In genomic region chr4:138361370-138361821, GRCm38 (mm10) we compare ENCODE assay signal across 12 mouse cellular contexts. TPM values are rescaled to one million over a fixed set of nuclear protein-coding genes. Genes with fewer than 3 reads are reported as not detected.
A peak's percentile ranks its signal among the peaks of the same experiment; 100 is the strongest.
DNase-seq lines count a peak whose midpoint lies in the region; ATAC-seq and TF ChIP-seq lines count a peak whose summit lies in the region.
"Had no signal": no experiment of that assay in that cellular context is flagged by ENCODE, and none has a peak within 500 bp of the region (broad histone marks: within the 10 kb centered on the region; RNA-seq: fewer than 3 reads in every experiment).

No protein-coding gene starts in this region.

- no peaks in the 10 kb centered on the region for H3K36me3 ChIP-seq in heart, embryonic 14.5 days (ENCODE audit: control insufficient read depth, insufficient read depth, low read length)
- no peaks in the 10 kb centered on the region for H3K36me3 ChIP-seq in forebrain, embryonic 14.5 days (ENCODE audit: control insufficient read depth, insufficient read depth, low read length)
- H3K36me3 ChIP-seq in midbrain, embryonic 16.5 days (ENCODE audit: control insufficient read depth, insufficient read depth, low read length), result no peaks in the 10 kb centered on the region

- H3K4me2 ChIP-seq in heart, embryonic 14.5 days (ENCODE audit: low read length), result no peak overlapping the region
- H3K4me2 ChIP-seq in forebrain, embryonic 14.5 days (ENCODE audit: low read length), result peak overlapping the region; percentile 32
- peak overlapping the region; percentile 37 for H3K4me2 ChIP-seq in midbrain, embryonic 16.5 days (ENCODE audit: low read length)

- H3K4me1 ChIP-seq in heart, embryonic 14.5 days (ENCODE audit: control insufficient read depth in 2 of 2, insufficient read depth in 2 of 2, low read length in 2 of 2), result no peaks in the 10 kb centered on the region; a peak in 1 of 4 replicates
- no peaks in the 10 kb centered on the region for H3K4me1 ChIP-seq in forebrain, embryonic 14.5 days (ENCODE audit: control insufficient read depth, insufficient read depth, low read length)
- peaks cover 6% of the 10 kb centered on the region; the same call in 1 of the 2 replicates for H3K4me1 ChIP-seq in midbrain, embryonic 16.5 days (ENCODE audit: control insufficient read depth, insufficient read depth, low read length)

- 0 out of 2 replicates have a peak overlapping the region, but pooled peaks have one; percentile 11 for H3K9ac ChIP-seq in heart, embryonic 14.5 days (ENCODE audit: low read length)
- peak overlapping the region; percentile 49 for H3K9ac ChIP-seq in forebrain, embryonic 14.5 days (ENCODE audit: low read length)
- H3K9ac ChIP-seq in midbrain, embryonic 16.5 days (ENCODE audit: low read depth, low read length), result peak overlapping the region; percentile 39; the same call in 1 of the 2 replicates

- 17% methylated on average over 11 of the region's 11 CpGs for WGBS in heart, embryonic 14.5 days
- 4% methylated on average over 11 of the region's 11 CpGs for WGBS in forebrain, embryonic 14.5 days
- WGBS in midbrain, embryonic 16.5 days, result 8% methylated on average over 11 of the region's 11 CpGs

- DNase-seq in heart, adult 18-20 months, result no peak
- DNase-seq in brain, embryonic 14.5 days (ENCODE audit: low read depth), result peak; percentile 62
- DNase-seq in forebrain, embryonic 14.5 days (ENCODE audit: low spot score), result peak; percentile 54
- no peak for DNase-seq in urinary bladder, postnatal 14 days (ENCODE audit: low spot score)
- no peak for DNase-seq in kidney, postnatal 36 days
- DNase-seq: thymus, adult 2 months had no signal

- no peaks in the 10 kb centered on the region; the same call in 1 of the 2 replicates for H3K27me3 ChIP-seq in heart, embryonic 14.5 days (ENCODE audit: control insufficient read depth, insufficient read depth, low read length)
- H3K27me3 ChIP-seq in forebrain, embryonic 14.5 days (replicated peaks; ENCODE audit: control insufficient read depth, insufficient read depth, low read length), result no peaks in the 10 kb centered on the region
- 0 out of 2 replicates have a peak, but pooled peaks cover 1% of the 10 kb centered on the region for H3K27me3 ChIP-seq in midbrain, embryonic 16.5 days (ENCODE audit: control insufficient read depth, insufficient read depth, low read depth, low read length)

- ATAC-seq in heart, embryonic 14.5 days (ENCODE audit: insufficient number of reproducible peaks, insufficient read depth, low FRiP score, low read depth), result no peak
- ATAC-seq in forebrain, embryonic 14.5 days, result no peak
- ATAC-seq in midbrain, embryonic 16.5 days, result no peak
- no peak for ATAC-seq in granulocyte monocyte progenitor cell, adult 5-6 weeks (replicated peaks; ENCODE audit: poor library complexity, severe bottlenecking)

- H3K9me3 ChIP-seq in heart, embryonic 14.5 days (ENCODE audit: control insufficient read depth, low read length), result no peaks in the 10 kb centered on the region
- H3K9me3 ChIP-seq in forebrain, embryonic 14.5 days (replicated peaks; ENCODE audit: control insufficient read depth, low read length), result no peaks in the 10 kb centered on the region
- no peaks in the 10 kb centered on the region for H3K9me3 ChIP-seq in midbrain, embryonic 16.5 days (replicated peaks; ENCODE audit: control insufficient read depth, low read length, poor library complexity, severe bottlenecking)

- TF ChIP-seq POLR2A in brain, embryonic 14.5 days (IDR thresholded peaks at IDR 0.05; ENCODE audit: borderline replicate concordance, extremely low read depth, insufficient read depth, insufficient read length, poor library complexity, severe bottlenecking), result no peak

- no peak overlapping the region for H3K4me3 ChIP-seq in heart, embryonic 14.5 days (ENCODE audit: control insufficient read depth in 1 of 2, insufficient read depth in 1 of 2, low read depth in 1 of 2, low read length in 2 of 2)
- H3K4me3 ChIP-seq in forebrain, embryonic 14.5 days (ENCODE audit: low read depth, low read length), result no peak overlapping the region
- 0 out of 2 replicates have a peak overlapping the region, but pooled peaks have one; percentile 2 for H3K4me3 ChIP-seq in midbrain, embryonic 16.5 days (ENCODE audit: low read depth, low read length)
- H3K4me3 ChIP-seq: erythroblast, embryonic 14.5 days; myocyte had no signal

- H3K27ac ChIP-seq in heart, embryonic 14.5 days (replicated peaks in 1 of 2; ENCODE audit: control insufficient read depth in 1 of 2, insufficient read depth in 1 of 2, low read depth in 2 of 2, low read length in 2 of 2), result no peak overlapping the region
- H3K27ac ChIP-seq in forebrain, embryonic 14.5 days (ENCODE audit: low read depth, low read length), result peak overlapping the region; percentile 63
- peak overlapping the region; percentile 59 for H3K27ac ChIP-seq in midbrain, embryonic 16.5 days (ENCODE audit: low read length)

- TF ChIP-seq CTCF in brain, embryonic 14.5 days (IDR thresholded peaks at IDR 0.05; ENCODE audit: borderline replicate concordance, extremely low read depth, insufficient read depth, insufficient read length), result no peak

RNA-seq across cellular contexts. Expression of gene Cda, which starts 6.4 kb away (rescaled TPM):
- 11.5 and 14.1 TPM in 2 replicates for polyA plus RNA-seq in heart, embryonic 14.5 days (2014; fragmentation: Nextera tagmentation; extraction: Ambion mirVana)
- 1 to 10 TPM; 1.6 to 2.3 TPM for total RNA-seq in heart, adult 18-20 months (2021)
- 1.9 and 3.2 TPM in 2 replicates for polyA plus RNA-seq in brain, embryonic 14.5 days (2012; rRNA removed)
- 2.2 and 2.3 TPM in 2 replicates for polyA plus RNA-seq in forebrain, embryonic 14.5 days (2014; fragmentation: Nextera tagmentation; extraction: Ambion mirVana)
- 4.4 and 4.8 TPM in 2 replicates for polyA plus RNA-seq in midbrain, embryonic 16.5 days (2015; fragmentation: Nextera tagmentation; extraction: Ambion mirVana)
- not detected in 2 replicates for total RNA-seq in granulocyte monocyte progenitor cell, adult 5-6 weeks (2014; fragmentation: Nextera tagmentation)
- total RNA-seq in granulocyte monocyte progenitor cell, adult 5-6 weeks (2017), result not detected in 2 replicates

RNA-seq across cellular contexts. Expression of gene Fam43b, which starts 34.9 kb away (rescaled TPM):
- polyA plus RNA-seq in heart, embryonic 14.5 days (2014; fragmentation: Nextera tagmentation; extraction: Ambion mirVana), result not detected in 2 replicates
- total RNA-seq in heart, adult 18-20 months (2021), result not detected
- polyA plus RNA-seq in brain, embryonic 14.5 days (2012; rRNA removed), result 2.9 and 4.3 TPM in 2 replicates
- polyA plus RNA-seq in forebrain, embryonic 14.5 days (2014; fragmentation: Nextera tagmentation; extraction: Ambion mirVana), result 1.8 and 4.8 TPM in 2 replicates
- 11.5 and 15.9 TPM in 2 replicates for polyA plus RNA-seq in midbrain, embryonic 16.5 days (2015; fragmentation: Nextera tagmentation; extraction: Ambion mirVana)
- not detected in 2 replicates for total RNA-seq in granulocyte monocyte progenitor cell, adult 5-6 weeks (2014; fragmentation: Nextera tagmentation)
- not detected in 2 replicates for total RNA-seq in granulocyte monocyte progenitor cell, adult 5-6 weeks (2017)
- total RNA-seq: liver, adult 2 months had no signal
- polyA plus RNA-seq: erythroblast, embryonic 14.5 days; liver, adult 2 months; myocyte; thymus, adult 2 months had no signal

RNA-seq across cellular contexts. Expression of gene Pink1, which starts 35.3 kb away (rescaled TPM):
- polyA plus RNA-seq in heart, embryonic 14.5 days (2014; fragmentation: Nextera tagmentation; extraction: Ambion mirVana), result 43.2 and 50.9 TPM in 2 replicates
- total RNA-seq in heart, adult 18-20 months (2021), result 100 to 1,000 TPM; 720 to 812 TPM
- 87.9 and 92.7 TPM in 2 replicates for polyA plus RNA-seq in brain, embryonic 14.5 days (2012; rRNA removed)
- polyA plus RNA-seq in forebrain, embryonic 14.5 days (2014; fragmentation: Nextera tagmentation; extraction: Ambion mirVana), result 42.2 and 47.6 TPM in 2 replicates
- polyA plus RNA-seq in midbrain, embryonic 16.5 days (2015; fragmentation: Nextera tagmentation; extraction: Ambion mirVana), result 95.4 and 103 TPM in 2 replicates
- 30.2 and 30.9 TPM in 2 replicates for total RNA-seq in granulocyte monocyte progenitor cell, adult 5-6 weeks (2014; fragmentation: Nextera tagmentation)
- total RNA-seq in granulocyte monocyte progenitor cell, adult 5-6 weeks (2017), result 29.9 and 40.8 TPM in 2 replicates

RNA-seq across cellular contexts. Expression of gene Ddost, which starts 56.9 kb away (rescaled TPM):
- polyA plus RNA-seq in heart, embryonic 14.5 days (2014; fragmentation: Nextera tagmentation; extraction: Ambion mirVana), result 267 and 277 TPM in 2 replicates
- 10 to 100 TPM; 58.2 to 61.6 TPM for total RNA-seq in heart, adult 18-20 months (2021)
- polyA plus RNA-seq in brain, embryonic 14.5 days (2012; rRNA removed), result 152 and 167 TPM in 2 replicates
- polyA plus RNA-seq in forebrain, embryonic 14.5 days (2014; fragmentation: Nextera tagmentation; extraction: Ambion mirVana), result 182 and 192 TPM in 2 replicates
- polyA plus RNA-seq in midbrain, embryonic 16.5 days (2015; fragmentation: Nextera tagmentation; extraction: Ambion mirVana), result 201 and 208 TPM in 2 replicates
- 318 and 319 TPM in 2 replicates for total RNA-seq in granulocyte monocyte progenitor cell, adult 5-6 weeks (2014; fragmentation: Nextera tagmentation)
- 238 and 289 TPM in 2 replicates for total RNA-seq in granulocyte monocyte progenitor cell, adult 5-6 weeks (2017)

Comparison
In these comparisons a context has a peak if more than half of its experiments do, and no peak if none do; other contexts are left out.
1. H3K27ac ChIP-seq: peak in forebrain, embryonic 14.5 days (single experiment) and midbrain, embryonic 16.5 days (single experiment); none in heart, embryonic 14.5 days (0 of 2).
2. DNase-seq: peak in brain, embryonic 14.5 days (single experiment) and forebrain, embryonic 14.5 days (single experiment); none in heart, adult 18-20 months (0 of 2), urinary bladder, postnatal 14 days (single experiment) and kidney, postnatal 36 days (0 of 2).
3. Peak in every context shown above with its lines, with median percentiles within 50 percentile points of each other: H3K9ac ChIP-seq.